Mouse (Mus musculus): Measurements from ENCODE around the gene Pdzd2.

DNA sequence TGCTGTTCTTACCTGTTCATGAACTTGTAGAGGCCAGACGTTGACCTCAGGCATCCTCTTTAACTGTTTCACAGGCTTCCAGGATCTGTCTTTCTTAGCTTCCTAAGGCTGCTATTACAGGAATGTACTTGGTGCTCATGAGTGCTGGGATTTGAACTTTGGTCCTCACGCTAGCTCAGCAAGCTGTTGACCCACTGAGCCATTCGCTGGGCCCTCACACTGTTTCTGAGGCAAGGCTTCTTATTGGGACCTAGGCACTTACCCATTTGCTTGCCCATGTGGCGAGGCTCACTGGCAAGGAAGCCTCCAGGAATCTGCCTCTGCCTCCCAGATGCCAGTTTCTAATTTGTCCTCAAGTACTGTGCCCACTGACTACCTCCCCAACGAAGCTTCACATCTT, 419.8 kb downstream of the Pdzd2 start:
- TF ChIP-seq POLR2A (IDR thresholded peaks at IDR 0.05; ENCODE audit: low read depth, low read length): no peak
- no peak for TF ChIP-seq CTCF (IDR thresholded peaks at IDR 0.05; ENCODE audit: extremely low read depth, insufficient read depth, insufficient read length, insufficient replicate concordance)

Data from spleen, adult 2 months (tissue).